Mouse (Mus musculus): ENCODE data around the gene Tut4. TPM values are rescaled to one million over a fixed set of nuclear protein-coding genes. Genes with fewer than 3 reads are reported as not detected.

The Tut4 gene
- total RNA-seq (2021), result 10 to 100 TPM; 40.9 to 43.5 TPM
- long read RNA-seq, experiment 1, full-length matches to known transcripts, result 1 of 10 reads
- long read RNA-seq, experiment 1, partial matches to known transcripts, result 5 of 10 reads
- long read RNA-seq, experiment 1, other reads (novel, unspliced or antisense), result 4 of 10 reads
- long read RNA-seq, experiment 2, partial matches to known transcripts, result 2 of 5 reads
- long read RNA-seq, experiment 2, other reads (novel, unspliced or antisense), result 3 of 5 reads

DNA sequence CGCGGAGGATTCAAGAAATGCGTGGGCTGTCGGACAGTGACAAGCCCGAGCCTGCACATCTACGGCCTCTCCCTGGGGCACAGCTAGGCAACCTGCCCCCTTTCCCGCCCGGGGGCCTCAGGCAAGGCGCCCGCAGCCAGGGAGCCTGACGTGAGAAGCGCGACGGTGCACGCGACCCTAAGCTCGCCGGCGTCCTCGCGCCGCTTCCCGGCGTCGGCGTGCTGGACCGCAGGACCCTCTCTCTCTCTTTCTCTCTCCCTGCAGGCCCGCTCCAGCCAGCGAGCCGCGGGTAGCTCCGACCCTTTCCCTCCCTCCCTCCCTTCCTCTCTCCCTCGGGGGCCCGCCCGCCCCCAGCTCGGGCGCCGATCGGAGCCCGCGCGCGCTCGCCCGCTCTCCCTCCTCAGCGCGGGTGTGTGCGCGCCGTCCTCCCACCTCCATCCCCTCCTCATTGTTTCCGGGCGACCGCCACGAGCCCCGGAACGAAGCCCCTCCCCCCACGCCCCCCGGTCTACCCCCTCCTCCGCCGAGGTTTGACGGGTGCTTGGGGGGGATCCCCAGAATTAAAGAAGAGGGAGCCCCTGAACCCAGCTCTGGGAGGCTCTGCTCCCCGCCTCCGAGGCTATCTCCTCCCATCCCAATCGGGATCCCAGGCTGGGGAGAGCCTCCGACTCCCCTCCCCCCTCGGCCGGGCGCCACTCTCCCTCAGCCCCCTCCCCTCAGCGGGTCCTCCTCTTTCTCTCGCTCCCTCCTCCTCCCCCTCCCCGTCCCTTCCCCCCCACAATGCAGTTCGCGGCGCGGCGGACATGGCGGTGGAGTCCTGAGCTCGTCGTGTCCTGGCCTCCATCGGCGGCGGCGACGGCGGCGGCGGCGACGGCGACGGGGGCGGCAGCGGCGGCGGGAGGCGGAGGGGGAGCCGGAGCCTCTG, at the start of gene Tut4:
Gene Tut4, plus strand, starts transcription at position 196 of the 925 bp plus-strand sequence.
- intact Hi-C loops (cut with DNase I), result loop anchor here (1.0 kb wide), 2 partner anchors 53 to 120 kb away; partner anchors contain the start of gene Gpx7
- H3K27ac ChIP-seq, result peak within 1 kb of the TSS; percentile 99
- no peak for TF ChIP-seq CTCF (IDR thresholded peaks at IDR 0.05)
- peak; percentile 76 to 83 for DNase-seq (ENCODE audit: extremely low spot score in 1 of 2, low spot score in 2 of 2)
- peak within 1 kb of the TSS; percentile 90 for H3K4me3 ChIP-seq

DNA sequence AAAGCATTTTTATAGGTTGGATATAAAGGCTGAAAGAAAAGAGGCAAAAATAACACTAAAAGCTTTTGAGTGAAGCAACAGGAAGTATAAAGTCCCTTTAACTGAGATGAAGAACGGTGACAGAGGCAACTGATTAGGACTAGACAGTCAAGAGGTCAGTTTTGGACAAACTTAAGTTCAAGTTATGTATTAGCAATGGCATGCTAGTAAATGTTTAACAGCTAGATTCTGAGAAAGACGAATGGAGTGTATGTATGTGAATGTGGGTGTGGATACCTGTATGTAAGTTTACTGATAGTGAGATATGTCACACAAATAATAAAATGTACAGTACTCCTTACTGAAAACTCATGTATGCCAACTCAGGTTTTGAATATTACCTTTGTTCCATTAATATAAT, 34.6 kb upstream of the Tut4 start:
- no peak for DNase-seq (ENCODE audit: extremely low spot score in 1 of 2, low spot score in 2 of 2)
- Histone ChIP-seq H3K27ac (no peak overlapping the region), H3K4me3 (no peak overlapping the region)
- TF ChIP-seq CTCF (IDR thresholded peaks at IDR 0.05), result no peak
- intact Hi-C loops (cut with DNase I), result no loop called here

DNA sequence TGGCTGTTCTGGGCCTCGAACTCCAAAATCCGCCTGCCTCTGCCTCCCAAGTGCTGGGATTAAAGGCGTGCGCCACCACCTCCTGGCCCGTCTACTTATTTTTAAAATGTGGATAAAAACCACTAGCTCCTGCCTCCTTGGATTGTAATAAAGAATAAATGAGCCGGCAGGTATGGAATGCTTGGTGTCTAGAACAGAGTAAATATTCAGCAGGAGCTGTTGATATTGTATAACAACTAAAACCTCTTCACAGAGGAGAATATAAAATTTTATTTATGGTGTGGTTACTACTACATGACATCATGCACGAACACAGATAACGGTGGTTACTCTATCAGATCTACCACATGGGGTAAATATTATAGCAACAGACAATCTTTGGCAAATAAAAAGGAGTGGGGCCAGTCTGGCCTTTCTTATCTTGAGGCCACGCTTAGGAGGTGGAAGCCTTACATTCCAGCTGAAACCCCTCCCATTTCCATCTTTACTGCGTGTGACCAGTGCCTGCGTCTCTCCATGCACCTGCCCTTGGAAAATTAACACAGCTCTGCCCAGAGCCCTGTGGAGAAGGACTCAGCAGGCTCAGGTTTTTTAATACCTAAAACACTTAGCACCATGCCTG, 31.4 kb upstream of the Tut4 start:
- TF ChIP-seq CTCF (IDR thresholded peaks at IDR 0.05), result no peak
- Histone ChIP-seq H3K27ac (no peak overlapping the region), H3K4me3 (no peak overlapping the region)
- no peak for DNase-seq (ENCODE audit: extremely low spot score in 1 of 2, low spot score in 2 of 2)
- intact Hi-C loops (cut with DNase I), result no loop called here

DNA sequence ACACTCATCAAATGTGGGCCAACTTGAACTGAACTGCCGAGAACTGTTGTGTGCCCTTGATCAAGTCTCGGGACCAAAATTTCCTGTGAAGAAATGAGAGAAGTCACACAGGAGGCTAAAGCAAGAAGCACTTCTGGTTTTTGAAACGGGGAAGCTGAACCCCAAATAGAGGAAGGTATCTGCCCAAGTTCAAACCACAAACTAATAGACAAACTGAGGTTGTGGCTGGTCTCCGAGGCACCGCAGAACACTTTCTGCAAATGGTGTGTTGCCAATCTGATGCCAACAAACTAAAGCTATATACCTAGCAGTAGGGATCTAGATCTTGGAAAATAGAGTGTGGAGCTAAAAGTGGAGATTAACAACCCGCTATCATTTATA, 30.9 kb upstream of the Tut4 start:
- Histone ChIP-seq H3K4me3 (no peak overlapping the region), H3K27ac (no peak overlapping the region)
- no peak for TF ChIP-seq CTCF (IDR thresholded peaks at IDR 0.05)
- intact Hi-C loops (cut with DNase I), result no loop called here
- no peak for DNase-seq (ENCODE audit: extremely low spot score in 1 of 2, low spot score in 2 of 2)

- intact Hi-C loops (cut with DNase I), result no loop called here
- TF ChIP-seq CTCF (IDR thresholded peaks at IDR 0.05), result no peak
- no peak overlapping the region for H3K27ac ChIP-seq
Measured at GRCm38 (mm10) chr4:108430656-108431560, 28.3 kb upstream of the Tut4 start.

GRCm38 (mm10) chr4:108431561-108431936, 27.7 kb upstream of the Tut4 start:
- no peak for TF ChIP-seq CTCF (IDR thresholded peaks at IDR 0.05)
- H3K4me3 ChIP-seq, result no peak overlapping the region
- intact Hi-C loops (cut with DNase I), result no loop called here
- DNase-seq (ENCODE audit: extremely low spot score in 1 of 2, low spot score in 2 of 2), result no peak
- H3K27ac ChIP-seq, result no peak overlapping the region

More at GRCm38 (mm10) chr4:108430656-108431560, 28.3 kb upstream of the Tut4 start:
- no peak for DNase-seq (ENCODE audit: extremely low spot score in 1 of 2, low spot score in 2 of 2)
- no peak overlapping the region for H3K4me3 ChIP-seq

DNA sequence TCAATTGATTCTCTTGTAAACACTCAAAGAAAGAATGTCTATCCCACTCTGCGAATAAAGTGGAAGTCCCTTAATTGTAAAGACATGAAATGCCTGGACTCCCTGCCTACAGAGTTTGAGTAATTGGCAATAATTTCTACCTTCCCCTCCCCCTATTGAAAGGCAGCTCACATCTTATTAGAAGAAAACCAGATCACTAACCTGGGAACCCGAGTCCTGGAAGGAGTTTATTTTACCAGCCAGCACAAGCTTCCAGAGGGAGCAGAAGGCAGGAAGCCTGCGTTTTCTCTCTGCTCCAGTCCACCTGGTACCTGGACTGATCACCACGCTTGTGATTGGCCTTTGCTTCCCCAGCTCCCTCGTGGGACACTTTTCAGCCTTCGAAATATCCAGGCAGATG, 25.9 kb upstream of the Tut4 start:
- DNase-seq (ENCODE audit: extremely low spot score in 1 of 2, low spot score in 2 of 2), result no peak
- Histone ChIP-seq H3K27ac (no peak overlapping the region), H3K4me3 (no peak overlapping the region)
- intact Hi-C loops (cut with DNase I), result no loop called here
- TF ChIP-seq CTCF (IDR thresholded peaks at IDR 0.05), result no peak

GRCm38 (mm10) chr4:108434221-108434620, 25.0 kb upstream of the Tut4 start:
- TF ChIP-seq CTCF (IDR thresholded peaks at IDR 0.05), result no peak
- Histone ChIP-seq H3K27ac (no peak overlapping the region), H3K4me3 (no peak overlapping the region)
- intact Hi-C loops (cut with DNase I), result no loop called here
- no peak for DNase-seq (ENCODE audit: extremely low spot score in 1 of 2, low spot score in 2 of 2)

GRCm38 (mm10) chr4:108434781-108435180, 24.4 kb upstream of the Tut4 start:
- intact Hi-C loops (cut with DNase I), result no loop called here
- no peak overlapping the region for H3K4me3 ChIP-seq
- no peak overlapping the region for H3K27ac ChIP-seq
- DNase-seq (ENCODE audit: extremely low spot score in 1 of 2, low spot score in 2 of 2), result no peak
- no peak for TF ChIP-seq CTCF (IDR thresholded peaks at IDR 0.05)

- intact Hi-C loops (cut with DNase I), result no loop called here
- no peak for DNase-seq (ENCODE audit: extremely low spot score in 1 of 2, low spot score in 2 of 2)
- no peak overlapping the region for H3K27ac ChIP-seq
- no peak for TF ChIP-seq CTCF (IDR thresholded peaks at IDR 0.05)
- no peak overlapping the region for H3K4me3 ChIP-seq
Measured at GRCm38 (mm10) chr4:108435646-108436045, 23.6 kb upstream of the Tut4 start.

- intact Hi-C loops (cut with DNase I), result no loop called here
- TF ChIP-seq CTCF (IDR thresholded peaks at IDR 0.05), result no peak
- Histone ChIP-seq H3K4me3 (no peak overlapping the region), H3K27ac (no peak overlapping the region)
- DNase-seq (ENCODE audit: extremely low spot score in 1 of 2, low spot score in 2 of 2), result no peak
Measured at GRCm38 (mm10) chr4:108436225-108436624, 23.0 kb upstream of the Tut4 start.

All from left cerebral cortex, adult 2 months (tissue).